Mouse (Mus musculus): ENCODE measurements around the gene Mmp14. TPM values are rescaled to one million over a fixed set of nuclear protein-coding genes. Genes with fewer than 3 reads are reported as not detected.

Gene Mmp14
- polyA plus RNA-seq, 2 experiments: 251 to 385 TPM

- H3K4me2 ChIP-seq (replicated peaks; ENCODE audit: low read depth, low read length, severe bottlenecking): no peak overlapping the region
- no peak overlapping the region for H3K9ac ChIP-seq (ENCODE audit: low read depth, low read length, severe bottlenecking)
- no peak overlapping the region for H3K4me3 ChIP-seq (replicated peaks; ENCODE audit: low read length)
- 65% methylated on average over 18 of the region's 18 CpGs for WGBS
- no peak overlapping the region for H3K27ac ChIP-seq (replicated peaks; ENCODE audit: low read depth, low read length)
- no peaks in the 10 kb centered on the region for H3K4me1 ChIP-seq (ENCODE audit: control insufficient read depth, insufficient read depth, low read length)
- no peak for TF ChIP-seq POLR2A (IDR thresholded peaks at IDR 0.05; ENCODE audit: borderline replicate concordance, extremely low read depth, insufficient read depth, insufficient read length)
- no peaks in the 10 kb centered on the region for H3K36me3 ChIP-seq (ENCODE audit: control insufficient read depth, insufficient read depth, low read length)
- no peaks in the 10 kb centered on the region for H3K27me3 ChIP-seq (ENCODE audit: control insufficient read depth, insufficient read depth, low read length)
- no peaks in the 10 kb centered on the region for H3K9me3 ChIP-seq (ENCODE audit: control insufficient read depth, low read length)
- ATAC-seq (ENCODE audit: low FRiP score, low read depth) (no peak), DNase-seq (ENCODE audit: low spot score) (no peak)
These were observed 61.1 kb downstream of the Mmp14 start for GRCm38 (mm10) chr14:54492345-54493131.

GRCm38 (mm10) chr14:54493236-54493635 lies 61.8 kb downstream of the Mmp14 start:
- no peaks in the 10 kb centered on the region for H3K36me3 ChIP-seq (ENCODE audit: control insufficient read depth, insufficient read depth, low read length)
- no peak overlapping the region for H3K27ac ChIP-seq (replicated peaks; ENCODE audit: low read depth, low read length)
- no peak for ATAC-seq (ENCODE audit: low FRiP score, low read depth)
- H3K4me2 ChIP-seq (replicated peaks; ENCODE audit: low read depth, low read length, severe bottlenecking): no peak overlapping the region
- no peaks in the 10 kb centered on the region for H3K9me3 ChIP-seq (ENCODE audit: control insufficient read depth, low read length)
- no peak for TF ChIP-seq POLR2A (IDR thresholded peaks at IDR 0.05; ENCODE audit: borderline replicate concordance, extremely low read depth, insufficient read depth, insufficient read length)
- no peak for DNase-seq (ENCODE audit: low spot score)
- H3K4me1 ChIP-seq (ENCODE audit: control insufficient read depth, insufficient read depth, low read length): no peaks in the 10 kb centered on the region
- no peaks in the 10 kb centered on the region for H3K27me3 ChIP-seq (ENCODE audit: control insufficient read depth, insufficient read depth, low read length)
- H3K9ac ChIP-seq (ENCODE audit: low read depth, low read length, severe bottlenecking): no peak overlapping the region
- H3K4me3 ChIP-seq (replicated peaks; ENCODE audit: low read length): no peak overlapping the region
- WGBS: 89% methylated on average over 5 of the region's 5 CpGs

- 0 out of 2 replicates have a peak, but pooled peaks have one; percentile 41 for ATAC-seq (ENCODE audit: low FRiP score, low read depth)
- no peak overlapping the region for H3K27ac ChIP-seq (replicated peaks; ENCODE audit: low read depth, low read length)
- no peaks in the 10 kb centered on the region for H3K27me3 ChIP-seq (ENCODE audit: control insufficient read depth, insufficient read depth, low read length)
- H3K4me3 ChIP-seq (replicated peaks; ENCODE audit: low read length): no peak overlapping the region
- no peak for TF ChIP-seq POLR2A (IDR thresholded peaks at IDR 0.05; ENCODE audit: borderline replicate concordance, extremely low read depth, insufficient read depth, insufficient read length)
- H3K9ac ChIP-seq (ENCODE audit: low read depth, low read length, severe bottlenecking): no peak overlapping the region
- peak; percentile 41 for DNase-seq (ENCODE audit: low spot score)
- no peaks in the 10 kb centered on the region for H3K36me3 ChIP-seq (ENCODE audit: control insufficient read depth, insufficient read depth, low read length)
- no peaks in the 10 kb centered on the region for H3K4me1 ChIP-seq (ENCODE audit: control insufficient read depth, insufficient read depth, low read length)
- no peak overlapping the region for H3K4me2 ChIP-seq (replicated peaks; ENCODE audit: low read depth, low read length, severe bottlenecking)
- H3K9me3 ChIP-seq (ENCODE audit: control insufficient read depth, low read length): no peaks in the 10 kb centered on the region
- WGBS: 2% methylated on average over 3 of the region's 3 CpGs
These were observed 62.8 kb downstream of the Mmp14 start for GRCm38 (mm10) chr14:54494234-54494633.

Other genes starting within 250 kb of the Mmp14 start
- gene Dad1, start 177.5 kb upstream of the Mmp14 start, polyA plus RNA-seq (2012; rRNA removed): 248 and 505 TPM in 2 replicates
- 404 and 419 TPM in 2 replicates for gene Dad1, start 177.5 kb upstream of the Mmp14 start, polyA plus RNA-seq (2014; fragmentation: Nextera tagmentation; extraction: Ambion mirVana)
- 27.7 and 31.9 TPM in 2 replicates for gene Abhd4, start 177.4 kb upstream of the Mmp14 start, polyA plus RNA-seq (2012; rRNA removed)
- 58.4 and 58.7 TPM in 2 replicates for gene Abhd4, start 177.4 kb upstream of the Mmp14 start, polyA plus RNA-seq (2014; fragmentation: Nextera tagmentation; extraction: Ambion mirVana)
- not detected in 2 replicates for gene Olfr49, start 146.7 kb upstream of the Mmp14 start, polyA plus RNA-seq (2012; rRNA removed)
- not detected in 2 replicates for gene Olfr49, start 146.7 kb upstream of the Mmp14 start, polyA plus RNA-seq (2014; fragmentation: Nextera tagmentation; extraction: Ambion mirVana)
- gene Oxa1l, start 70.8 kb upstream of the Mmp14 start, polyA plus RNA-seq (2012; rRNA removed): 82.1 and 106 TPM in 2 replicates
- gene Oxa1l, start 70.8 kb upstream of the Mmp14 start, polyA plus RNA-seq (2014; fragmentation: Nextera tagmentation; extraction: Ambion mirVana): 49.4 and 52.7 TPM in 2 replicates
- gene Slc7a7, start 13.8 kb upstream of the Mmp14 start, polyA plus RNA-seq (2012; rRNA removed): 7.4 and 11.1 TPM in 2 replicates
- 4.5 and 5.6 TPM in 2 replicates for gene Slc7a7, start 13.8 kb upstream of the Mmp14 start, polyA plus RNA-seq (2014; fragmentation: Nextera tagmentation; extraction: Ambion mirVana)
- gene Mrpl52, start 4.7 kb upstream of the Mmp14 start, polyA plus RNA-seq (2012; rRNA removed): 167 and 216 TPM in 2 replicates
- gene Mrpl52, start 4.7 kb upstream of the Mmp14 start, polyA plus RNA-seq (2014; fragmentation: Nextera tagmentation; extraction: Ambion mirVana): 228 and 265 TPM in 2 replicates
- gene Lrp10, start 32.5 kb downstream of the Mmp14 start, polyA plus RNA-seq (2012; rRNA removed): 45.7 and 55.7 TPM in 2 replicates
- gene Lrp10, start 32.5 kb downstream of the Mmp14 start, polyA plus RNA-seq (2014; fragmentation: Nextera tagmentation; extraction: Ambion mirVana): 40.7 and 40.9 TPM in 2 replicates
- gene Rem2, start 44.5 kb downstream of the Mmp14 start, polyA plus RNA-seq (2012; rRNA removed): 1.7 TPM in 2 replicates
- gene Rem2, start 44.5 kb downstream of the Mmp14 start, polyA plus RNA-seq (2014; fragmentation: Nextera tagmentation; extraction: Ambion mirVana): 1.4 and 2.1 TPM in 2 replicates
- 72.7 and 77.0 TPM in 2 replicates for gene Prmt5, start 85.9 kb downstream of the Mmp14 start, polyA plus RNA-seq (2012; rRNA removed)
- gene Prmt5, start 85.9 kb downstream of the Mmp14 start, polyA plus RNA-seq (2014; fragmentation: Nextera tagmentation; extraction: Ambion mirVana): 68.5 and 74.3 TPM in 2 replicates
- gene Haus4, start 123.0 kb downstream of the Mmp14 start, polyA plus RNA-seq (2012; rRNA removed): 33.8 and 39.4 TPM in 2 replicates
- 45.1 and 46.8 TPM in 2 replicates for gene Haus4, start 123.0 kb downstream of the Mmp14 start, polyA plus RNA-seq (2014; fragmentation: Nextera tagmentation; extraction: Ambion mirVana)
- gene Ajuba, start 145.9 kb downstream of the Mmp14 start, polyA plus RNA-seq (2012; rRNA removed): 61.4 and 66.1 TPM in 2 replicates
- 18.1 and 24.2 TPM in 2 replicates for gene Ajuba, start 145.9 kb downstream of the Mmp14 start, polyA plus RNA-seq (2014; fragmentation: Nextera tagmentation; extraction: Ambion mirVana)
- 13.5 and 14.0 TPM in 2 replicates for gene 4931414P19Rik, start 174.4 kb downstream of the Mmp14 start, polyA plus RNA-seq (2012; rRNA removed)
- 4.4 and 7.3 TPM in 2 replicates for gene 4931414P19Rik, start 174.4 kb downstream of the Mmp14 start, polyA plus RNA-seq (2014; fragmentation: Nextera tagmentation; extraction: Ambion mirVana)
- gene Psmb5, start 186.4 kb downstream of the Mmp14 start, polyA plus RNA-seq (2012; rRNA removed): 196 and 235 TPM in 2 replicates
- gene Psmb5, start 186.4 kb downstream of the Mmp14 start, polyA plus RNA-seq (2014; fragmentation: Nextera tagmentation; extraction: Ambion mirVana): 357 and 375 TPM in 2 replicates
- 0.01 and 0.09 TPM in 2 replicates for gene Psmb11, start 189.8 kb downstream of the Mmp14 start, polyA plus RNA-seq (2012; rRNA removed)
- not detected in 2 replicates for gene Psmb11, start 189.8 kb downstream of the Mmp14 start, polyA plus RNA-seq (2014; fragmentation: Nextera tagmentation; extraction: Ambion mirVana)
- not detected in 2 replicates for gene Gm17606, start 209.3 kb downstream of the Mmp14 start, polyA plus RNA-seq (2012; rRNA removed)
- gene Gm17606, start 209.3 kb downstream of the Mmp14 start, polyA plus RNA-seq (2014; fragmentation: Nextera tagmentation; extraction: Ambion mirVana): not detected in 2 replicates
- 50.0 and 74.9 TPM in 2 replicates for gene Cdh24, start 209.8 kb downstream of the Mmp14 start, polyA plus RNA-seq (2012; rRNA removed)
- 5.7 and 6.4 TPM in 2 replicates for gene Cdh24, start 209.8 kb downstream of the Mmp14 start, polyA plus RNA-seq (2014; fragmentation: Nextera tagmentation; extraction: Ambion mirVana)

Measured in limb, embryonic 14.5 days (tissue).